Mouse (Mus musculus) myocyte (in vitro differentiated cells): ENCODE results near the gene Bean1. TPM values are rescaled to one million over a fixed set of nuclear protein-coding genes. Genes with fewer than 3 reads are reported as not detected.

ENCODE experiments used
- H3K27me3 ChIP-seq: one replicate; pipeline ENCODE4 v1.6.1; 2011; ENCODE audit not compliant: control insufficient read depth, insufficient read depth, insufficient read length
- H3K36me3 ChIP-seq: one replicate; pipeline ENCODE4 v1.6.1; 2011; ENCODE audit not compliant: control insufficient read depth, insufficient read depth
- H3K4me2 ChIP-seq: one replicate; pipeline ENCODE4 v1.6.1; 2011; ENCODE audit warnings: low read depth, control low read depth
- H3K4me3 ChIP-seq: one replicate; pipeline ENCODE4 v1.5.1; 2011; ENCODE audit warnings: mild to moderate bottlenecking, control low read depth, moderate library complexity
- H3K79me2 ChIP-seq: one replicate; pipeline ENCODE4 v1.6.1; 2011; ENCODE audit not compliant: control insufficient read depth, insufficient read depth
- H3ac ChIP-seq: one replicate; pipeline ENCODE4 v1.6.1; 2011; ENCODE audit not compliant: control insufficient read depth, insufficient read length
- CEBPB ChIP-seq: IDR thresholded peaks from 2 replicates; pipeline ENCODE4 v1.6.1; 2011; ENCODE audit warnings: mild to moderate bottlenecking, moderate library complexity; ENCODE audit not compliant: poor library complexity, insufficient read depth, severe bottlenecking
- E2F4 ChIP-seq: IDR thresholded peaks from one replicate; pipeline ENCODE4 v1.6.1; 2011; ENCODE audit warnings: mild to moderate bottlenecking, control low read depth, moderate library complexity; ENCODE audit not compliant: insufficient read depth
- MAX ChIP-seq: IDR thresholded peaks from one replicate; pipeline ENCODE4 v1.6.1; 2011; ENCODE audit warnings: low read depth, mild to moderate bottlenecking, control low read depth
- MYOD1 ChIP-seq, 3 experiments: IDR thresholded peaks; one replicate each; pipeline ENCODE4 v1.6.1; 2011; ENCODE audit warnings: control low read depth in 2 of 3, low read depth in 2 of 3, mild to moderate bottlenecking in 2 of 3, moderate library complexity in 1 of 3; ENCODE audit not compliant: insufficient read length in 2 of 3, control insufficient read depth in 1 of 3
- MYOG ChIP-seq, 3 experiments: IDR thresholded peaks; one replicate each; pipeline ENCODE4 v1.6.1; 2011; ENCODE audit warnings: control low read depth in 2 of 3, low read depth in 2 of 3, mild to moderate bottlenecking in 2 of 3; ENCODE audit not compliant: insufficient read length in 2 of 3, control insufficient read depth in 1 of 3, insufficient read depth in 1 of 3
- POLR2A ChIP-seq: IDR thresholded peaks from one replicate; pipeline ENCODE4 v1.6.1; 2011; ENCODE audit warnings: low read depth, mild to moderate bottlenecking, control low read depth, moderate library complexity; ENCODE audit not compliant: insufficient read length
- POLR2AphosphoS2 ChIP-seq: IDR thresholded peaks from one replicate; pipeline ENCODE4 v1.6.1; 2011; ENCODE audit warnings: low read depth, control low read depth; ENCODE audit not compliant: insufficient read length
- REST ChIP-seq: IDR thresholded peaks from one replicate; pipeline ENCODE4 v1.6.1; 2011; ENCODE audit warnings: mild to moderate bottlenecking, control low read depth, moderate library complexity; ENCODE audit not compliant: insufficient read depth, insufficient read length
- SRF ChIP-seq: IDR thresholded peaks from one replicate; pipeline ENCODE4 v1.6.1; 2011; ENCODE audit warnings: low read depth; ENCODE audit not compliant: control insufficient read depth, insufficient read length
- TCF12 ChIP-seq: IDR thresholded peaks from one replicate; pipeline ENCODE4 v1.6.1; 2011; ENCODE audit warnings: mild to moderate bottlenecking, control low read depth; ENCODE audit not compliant: poor library complexity, insufficient read depth, severe bottlenecking
- TCF3 ChIP-seq: IDR thresholded peaks from one replicate; pipeline ENCODE4 v1.6.1; 2011; ENCODE audit warnings: low read depth, control low read depth; ENCODE audit not compliant: insufficient read length
- USF1 ChIP-seq: IDR thresholded peaks from one replicate; pipeline ENCODE4 v1.6.1; 2011; ENCODE audit warnings: low read depth, mild to moderate bottlenecking, control low read depth, moderate library complexity
- polyA plus RNA-seq: library from polyadenylated mRNA; unstranded; fragments of >200 nt; fragmentation: generic; extraction: Trizol; gene quantifications from one replicate; pipeline ENCODE4 v1.2.1, GENCODE M21; 2012; ENCODE audit warnings: missing spikeins

The Bean1 gene
- polyA plus RNA-seq, result 0.34 TPM

DNA sequence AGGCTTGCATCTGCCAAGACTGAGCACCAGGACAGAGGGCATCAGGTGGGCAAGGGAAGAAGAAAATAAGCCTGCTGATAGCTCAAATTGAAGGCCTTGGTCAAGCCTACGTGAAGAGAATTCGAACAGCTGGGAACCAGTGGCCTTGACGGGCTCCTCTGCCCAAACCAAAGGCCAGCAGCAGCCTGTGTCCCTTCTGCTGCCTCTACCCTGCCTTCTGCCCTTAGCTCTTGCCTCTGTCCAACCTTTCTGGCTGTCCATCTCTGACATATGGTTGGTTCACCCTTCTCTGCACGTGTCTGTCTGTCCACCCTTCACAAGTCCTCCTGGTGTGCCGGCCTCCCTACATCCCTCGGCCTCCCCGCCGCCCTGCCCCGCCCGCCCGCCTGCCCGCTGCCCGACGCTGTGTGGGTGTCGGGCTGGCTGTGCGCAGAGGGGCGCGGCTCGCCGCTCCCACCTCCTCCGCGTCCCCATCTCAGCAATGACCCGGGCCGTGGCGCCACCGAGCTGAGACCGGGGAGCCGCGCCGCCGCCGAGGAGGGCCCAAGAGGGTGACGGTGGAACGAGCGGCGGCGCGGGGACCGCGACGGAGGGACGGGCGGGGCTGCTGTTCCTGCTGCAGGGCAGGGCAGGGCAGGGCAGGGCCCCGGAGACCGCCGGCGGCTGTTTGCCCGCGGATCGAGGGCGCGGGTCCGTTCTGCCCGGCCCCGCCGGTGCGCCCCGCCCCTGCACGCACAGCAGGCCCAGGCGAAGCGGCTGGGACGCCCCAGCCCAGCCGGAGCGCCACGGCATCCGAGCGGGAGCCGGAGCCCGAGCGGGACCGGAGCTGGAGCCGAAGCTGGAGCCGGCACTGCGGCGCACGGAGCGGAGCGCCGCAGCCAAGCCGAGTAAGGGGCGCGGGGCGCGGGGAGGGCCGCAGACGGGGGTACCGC, at the start of gene Bean1:
Bean1 (plus strand) TSS at position 325 of the 932 bp plus-strand sequence.
- Histone ChIP-seq H3ac (peak within 1 kb of the TSS; percentile 57), H3K79me2 (no peaks in the 10 kb centered on the region), H3K27me3 (no peaks in the 10 kb centered on the region), H3K4me3 (no peak within 1 kb of the TSS), H3K36me3 (no peaks in the 10 kb centered on the region), H3K4me2 (peak within 1 kb of the TSS; percentile 58)
- TF ChIP-seq E2F4 (no peak), MYOD1 (IDR thresholded peaks at IDR 0.05; ENCODE audit: control insufficient read depth in 1 of 3, insufficient read length in 2 of 3, low read depth in 2 of 3) (peak in 1 of 3 experiments; percentile 2), TCF12 (no peak), SRF (no peak)

DNA sequence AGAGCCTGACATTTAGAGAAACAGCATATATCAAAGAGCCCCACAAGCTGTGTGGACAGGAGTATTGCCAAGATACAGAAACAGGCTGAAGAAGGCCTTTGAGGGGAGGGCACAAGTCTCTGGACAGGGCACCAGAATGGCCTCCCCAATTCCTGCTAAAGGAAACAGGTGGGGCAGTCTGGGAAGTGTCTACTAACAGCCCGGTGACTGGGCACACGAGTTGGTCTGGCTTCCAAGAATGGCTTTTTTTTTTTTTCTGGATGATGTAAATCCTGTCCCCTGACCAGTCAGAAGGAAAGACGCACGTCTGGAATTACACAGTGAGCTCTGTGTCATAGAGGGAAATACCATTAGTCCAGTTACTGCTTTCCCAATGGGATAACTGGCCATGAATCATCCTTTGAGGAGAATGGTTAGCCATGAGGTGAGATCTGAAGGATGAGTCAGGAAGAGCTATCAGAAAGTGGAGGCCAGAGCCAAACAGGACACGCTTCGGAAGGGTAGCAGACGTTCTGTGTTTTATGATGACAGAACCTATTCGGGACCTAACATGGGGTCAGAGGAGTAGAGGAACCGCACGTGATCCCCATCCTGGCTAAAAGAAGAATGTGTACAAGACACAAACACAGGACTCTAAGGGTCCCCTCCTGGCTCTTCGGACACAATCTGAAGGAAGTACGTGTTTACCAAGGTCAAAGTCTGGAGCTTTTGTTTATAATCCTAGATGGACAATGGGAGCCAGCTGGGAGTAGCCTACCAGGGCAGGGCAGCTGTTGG, 48.4 kb upstream of the Bean1 start:
- H3K36me3 ChIP-seq, result no peaks in the 10 kb centered on the region
- H3K4me2 ChIP-seq, result peak overlapping the region; percentile 14
- H3K4me3 ChIP-seq, result no peak overlapping the region
- no peaks in the 10 kb centered on the region for H3K79me2 ChIP-seq
- no peak for TF ChIP-seq CEBPB
- TF ChIP-seq MYOD1 (IDR thresholded peaks at IDR 0.05; ENCODE audit: control insufficient read depth in 1 of 3, insufficient read length in 2 of 3, low read depth in 2 of 3), result no peak
- TF ChIP-seq REST, result no peak
- no peak for TF ChIP-seq MAX
- TF ChIP-seq POLR2A, result no peak
- TF ChIP-seq POLR2AphosphoS2, result no peak
- TF ChIP-seq SRF, result no peak
- no peak for TF ChIP-seq MYOG (IDR thresholded peaks at IDR 0.05; ENCODE audit: control insufficient read depth in 1 of 3, insufficient read depth in 1 of 3, insufficient read length in 2 of 3, low read depth in 2 of 3)
- TF ChIP-seq TCF3, result no peak
- H3ac ChIP-seq, result no peak overlapping the region
- H3K27me3 ChIP-seq, result no peaks in the 10 kb centered on the region

GRCm38 (mm10) chr8:104123080-104123657, 47.1 kb upstream of the Bean1 start:
- TF ChIP-seq TCF12 (no peak), POLR2AphosphoS2 (no peak), CEBPB (no peak), MAX (no peak)
- Histone ChIP-seq H3K79me2 (no peaks in the 10 kb centered on the region), H3K36me3 (no peaks in the 10 kb centered on the region), H3ac (no peak overlapping the region), H3K4me3 (no peak overlapping the region), H3K27me3 (no peaks in the 10 kb centered on the region), H3K4me2 (no peak overlapping the region)

DNA sequence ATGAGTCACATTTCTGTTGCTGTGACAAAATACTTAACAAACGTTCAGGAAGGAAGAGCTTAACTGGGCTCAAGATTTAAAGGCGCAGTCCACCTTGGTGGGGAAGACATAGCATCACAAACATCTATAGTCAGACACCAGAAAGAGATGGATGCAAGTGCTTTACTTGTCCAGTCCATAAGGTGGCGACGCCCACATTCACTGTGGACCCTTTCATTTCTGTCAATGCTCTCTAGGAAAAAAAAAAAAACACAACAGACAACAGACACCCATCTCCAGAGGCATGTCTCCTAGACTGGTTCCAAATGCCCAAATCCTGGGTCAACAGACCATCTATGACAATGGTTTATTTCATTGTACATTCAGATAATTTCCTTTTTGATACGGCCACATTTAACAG, 45.7 kb upstream of the Bean1 start:
- Histone ChIP-seq H3ac (no peak overlapping the region), H3K79me2 (no peaks in the 10 kb centered on the region)
- TF ChIP-seq CEBPB, result no peak
- no peak for TF ChIP-seq USF1
- no peak for TF ChIP-seq E2F4

DNA sequence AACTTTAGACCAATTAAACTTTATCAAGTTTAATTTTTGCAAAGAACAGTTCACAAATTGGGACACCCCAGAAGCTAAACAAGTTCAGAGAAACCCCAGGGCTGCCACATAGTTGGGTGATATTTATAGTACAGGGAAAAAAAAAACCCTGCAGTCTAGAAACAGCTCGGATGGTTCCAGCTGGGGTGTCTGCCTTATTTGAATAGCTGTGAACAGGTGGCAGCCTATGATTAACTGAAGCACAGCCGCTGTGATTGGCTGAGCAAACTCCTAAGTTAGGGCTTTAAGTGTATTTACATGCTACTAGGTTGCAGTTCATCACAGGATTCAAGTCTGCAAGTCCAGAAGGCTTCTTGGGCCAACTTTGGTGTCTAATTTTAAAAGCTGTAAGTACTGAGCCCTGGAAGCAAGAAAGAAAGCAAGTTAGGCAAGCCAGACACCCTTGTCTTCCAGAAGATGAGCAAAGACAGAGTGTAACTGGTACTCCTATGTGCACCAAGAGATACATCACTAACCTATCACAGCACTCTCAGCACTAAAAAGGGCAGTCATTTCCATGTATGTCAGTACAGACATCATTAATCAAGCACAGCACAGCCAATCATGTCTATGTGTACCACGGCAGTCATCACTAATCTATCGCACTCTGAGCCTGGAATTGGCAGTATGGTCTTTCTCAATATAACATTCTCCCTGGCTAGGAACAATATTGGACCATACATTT, 42.9 kb upstream of the Bean1 start:
- H3K36me3 ChIP-seq, result no peaks in the 10 kb centered on the region
- no peak overlapping the region for H3ac ChIP-seq
- no peaks in the 10 kb centered on the region for H3K27me3 ChIP-seq
- TF ChIP-seq MYOG (IDR thresholded peaks at IDR 0.05; ENCODE audit: control insufficient read depth in 1 of 3, insufficient read depth in 1 of 3, insufficient read length in 2 of 3, low read depth in 2 of 3) (peak in 1 of 3 experiments; percentile 84), MYOD1 (IDR thresholded peaks at IDR 0.05; ENCODE audit: control insufficient read depth in 1 of 3, insufficient read length in 2 of 3, low read depth in 2 of 3) (peak; percentile 48 to 70 (median 66)), TCF3 (no peak), POLR2AphosphoS2 (no peak), REST (no peak)
- no peaks in the 10 kb centered on the region for H3K79me2 ChIP-seq
- no peak overlapping the region for H3K4me2 ChIP-seq
- H3K4me3 ChIP-seq, result no peak overlapping the region

More for the DNA sequence above, 45.7 kb upstream of the Bean1 start:
- Histone ChIP-seq H3K36me3 (no peaks in the 10 kb centered on the region), H3K4me3 (no peak overlapping the region), H3K27me3 (no peaks in the 10 kb centered on the region), H3K4me2 (no peak overlapping the region)
